Mouse (Mus musculus) testis, adult 2 months (tissue): Measurements from ENCODE around the gene Wfdc15b.

Source experiments
- CTCF ChIP-seq: fragments of 200-500 bp; IDR thresholded peaks from 2 replicates; pipeline ENCODE4 v1.5.1; 2012; ENCODE audit warnings: low read depth, mild to moderate bottlenecking, inconsistent platforms, low read length, moderate library complexity; ENCODE audit not compliant: control insufficient read depth, insufficient read depth, insufficient replicate concordance
- POLR2A ChIP-seq: fragments of 200-500 bp; IDR thresholded peaks from 2 replicates; pipeline ENCODE4 v1.6.1; 2012; ENCODE audit warnings: low read depth, mild to moderate bottlenecking, inconsistent platforms, low read length, moderate library complexity; ENCODE audit not compliant: control insufficient read depth

- TF ChIP-seq CTCF, result no peak
- TF ChIP-seq POLR2A, result no peak
These were observed 29.2 kb downstream of the Wfdc15b start for GRCm38 (mm10) chr2:164192279-164192678.
